Mouse (Mus musculus) liver, postnatal 0 days (tissue): Measurements from ENCODE around the gene Troap. TPM values are rescaled to one million over a fixed set of nuclear protein-coding genes. Genes with fewer than 3 reads are reported as not detected.
"Not testable (repeated sequence)": the region's sequence is repeated elsewhere in the genome, so short reads cannot be mapped to it uniquely, and the experiment has no call there.

Source experiments
- ATAC-seq: fragments of 200-750 bp; cut with Nextera tagmentation; 2 replicates; pipeline ENCODE4 v1.8.0; 2017; ENCODE audit warnings: mild to moderate bottlenecking, moderate library complexity
- DNase-seq: peaks from one replicate; pipeline ENCODE4 v3.0.0-alpha.2; 2016
- H3K27ac ChIP-seq: fragments of 300-500 bp; sonication (generic); 2 replicates; pipeline ENCODE4 v1.5.1; 2014; ENCODE audit warnings: antibody characterized with exemption, moderate library complexity, mild to moderate bottlenecking, low read depth
- H3K27me3 ChIP-seq: fragments of 300-500 bp; sonication (generic); 2 replicates; pipeline ENCODE4 v1.6.1; 2014; ENCODE audit warnings: low read length, control low read depth, mixed read lengths; ENCODE audit not compliant: insufficient read depth
- H3K36me3 ChIP-seq: fragments of 300-500 bp; sonication (generic); replicated peaks from 2 replicates; pipeline ENCODE4 v1.6.1; 2014; ENCODE audit warnings: mild to moderate bottlenecking, control low read depth, low read length, moderate library complexity, mixed read lengths; ENCODE audit not compliant: insufficient read depth
- H3K4me1 ChIP-seq: fragments of 300-500 bp; sonication (generic); 2 replicates; pipeline ENCODE4 v1.6.1; 2014; ENCODE audit warnings: antibody characterized with exemption, mild to moderate bottlenecking, control low read depth; ENCODE audit not compliant: insufficient read depth
- H3K4me2 ChIP-seq: fragments of 300-500 bp; sonication (generic); 2 replicates; pipeline ENCODE4 v1.6.1; 2014; ENCODE audit warnings: low read depth, mild to moderate bottlenecking, low read length, moderate library complexity, mixed read lengths
- H3K4me3 ChIP-seq: fragments of 300-500 bp; sonication (generic); 2 replicates; pipeline ENCODE4 v1.5.1; 2014; ENCODE audit warnings: low read depth, low read length
- H3K9ac ChIP-seq: fragments of 300-500 bp; sonication (generic); replicated peaks from 2 replicates; pipeline ENCODE4 v1.6.1; 2014; ENCODE audit warnings: mild to moderate bottlenecking, moderate library complexity
- H3K9me3 ChIP-seq: fragments of 300-500 bp; sonication (generic); 2 replicates; pipeline ENCODE4 v1.6.1; 2016; ENCODE audit warnings: mild to moderate bottlenecking, control low read depth, low read length, mixed read lengths
- CTCF ChIP-seq: sonication (generic); IDR thresholded peaks from 2 replicates; pipeline ENCODE4 v1.5.1; 2016; ENCODE audit warnings: antibody characterized with exemption, low read depth
- EP300 ChIP-seq: IDR thresholded peaks from 2 replicates; pipeline ENCODE4 v1.6.1; 2016; ENCODE audit warnings: antibody characterized with exemption, low read depth, mild to moderate bottlenecking
- WGBS: fragments of 180-500 bp; shearing (Covaris S2); extraction: QIAGEN DNeasy Blood & Tissue Kit; methylation state at CpG from one replicate; pipeline ENCODE4 v1.1.7; 2014; ENCODE audit not compliant: insufficient replicate concordance; 5-methylcytosine and 5-hydroxymethylcytosine counted together
- polyA plus RNA-seq: library from polyadenylated mRNA; unstranded; fragments of >200 nt; fragmentation: Nextera tagmentation; extraction: Ambion mirVana; gene quantifications from 2 replicates; pipeline ENCODE4 v1.2.1, GENCODE M21; 2015

Troap gene
- polyA plus RNA-seq, 1 experiment from 2014 or later, result 6.7 TPM

DNA sequence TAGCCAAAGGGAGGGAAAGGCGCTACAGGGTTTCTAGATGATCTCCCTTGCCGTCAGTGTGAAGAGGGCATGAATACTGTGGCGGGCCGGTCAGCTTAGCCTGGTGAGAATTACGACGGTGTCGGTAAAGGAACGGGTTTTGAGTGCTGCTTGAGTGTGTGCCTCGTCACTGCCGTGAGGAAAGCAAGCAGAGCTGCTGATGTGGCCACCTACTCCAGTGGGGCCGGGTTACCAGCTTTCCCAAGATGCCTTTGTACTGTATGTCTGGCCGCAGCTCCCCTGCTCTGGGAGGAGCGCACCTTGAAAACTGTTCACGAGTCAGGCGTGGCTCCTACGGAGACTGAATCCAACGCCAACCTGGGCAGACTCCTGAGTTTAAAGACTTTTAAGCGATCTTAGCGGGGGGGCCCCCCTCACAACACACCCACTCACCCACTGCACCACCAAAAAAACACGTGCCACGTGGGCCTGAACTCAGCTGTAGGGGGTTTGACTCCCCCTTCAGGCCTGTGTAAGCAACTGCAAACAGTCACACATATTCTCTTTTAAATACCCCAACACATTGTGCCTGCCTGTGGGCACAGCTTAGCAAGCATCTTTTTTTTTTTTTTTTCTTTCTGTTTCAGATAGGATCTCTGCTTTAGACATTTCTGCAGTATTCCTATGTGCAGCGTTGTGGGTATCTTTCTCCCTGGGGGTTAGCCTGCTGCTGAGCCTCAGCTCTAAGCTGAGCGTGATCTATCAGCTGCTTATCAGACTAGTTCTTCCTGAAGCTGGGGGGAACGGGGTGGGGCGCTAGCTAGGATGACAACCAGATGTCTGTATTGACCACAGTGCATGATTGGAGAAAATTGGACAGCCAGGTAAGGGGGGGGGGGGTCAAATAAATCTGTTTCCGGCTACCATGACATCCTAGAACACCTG is 34.1 kb upstream of the Troap start:
- no peak for ATAC-seq
- Histone ChIP-seq H3K4me3 (no peak overlapping the region), H3K36me3 (peaks cover 27% of the 10 kb centered on the region), H3K9ac (no peak overlapping the region), H3K9me3 (no peaks in the 10 kb centered on the region), H3K4me2 (no peak overlapping the region), H3K4me1 (peaks cover 19% of the 10 kb centered on the region), H3K27me3 (no peaks in the 10 kb centered on the region), H3K27ac (no peak overlapping the region)
- TF ChIP-seq CTCF, result peak; percentile 60
- no peak for TF ChIP-seq EP300
- DNase-seq, result peak; percentile 18
- WGBS, result 68% methylated on average over 26 of the region's 26 CpGs

DNA sequence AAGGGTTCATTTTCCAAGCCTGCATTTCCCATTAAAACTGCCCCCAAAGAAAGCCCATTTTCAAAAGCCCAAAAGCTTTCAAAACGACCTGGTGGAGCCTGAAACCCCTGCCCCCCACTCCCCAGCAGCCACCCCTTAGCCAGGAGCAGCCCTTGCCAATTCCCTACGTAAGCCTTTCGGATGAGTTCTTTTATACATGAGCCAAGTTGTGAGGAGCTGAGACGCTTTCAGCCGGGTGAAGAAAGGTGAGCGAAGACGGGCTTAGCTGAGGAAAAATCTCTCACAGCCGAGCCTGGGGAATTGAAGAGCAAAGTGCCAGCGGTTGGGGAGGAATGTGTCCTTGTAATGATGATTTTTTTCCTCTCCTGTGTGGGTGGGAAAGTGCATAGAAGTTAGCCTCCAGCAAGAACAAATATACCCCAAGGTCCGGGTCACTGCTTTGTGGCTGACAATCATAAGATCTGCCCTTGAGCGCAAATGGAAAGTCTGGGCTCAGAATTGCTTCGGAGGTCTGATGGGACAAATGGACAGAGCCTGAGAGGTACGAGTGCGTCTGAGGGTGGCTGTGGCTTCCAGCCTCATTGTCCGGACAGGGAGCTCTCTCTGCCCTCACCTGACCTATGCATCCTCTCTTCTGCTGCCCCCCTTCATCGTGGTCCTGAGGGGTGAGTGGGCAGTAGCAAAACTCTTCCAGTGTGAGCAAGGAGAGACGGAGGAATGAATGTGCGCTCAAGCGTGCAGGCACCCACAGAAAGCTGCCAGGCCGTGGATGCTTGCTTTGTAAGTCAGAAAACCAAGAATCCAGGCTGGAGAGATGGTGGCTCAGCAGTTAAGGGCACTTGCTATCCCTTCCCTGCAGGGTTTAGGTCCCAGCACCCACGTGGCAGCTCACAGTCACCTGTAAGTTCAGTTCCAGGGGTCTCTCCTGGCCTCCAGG is 33.2 kb upstream of the Troap start:
- Histone ChIP-seq H3K9me3 (no peaks in the 10 kb centered on the region), H3K4me3 (no peak overlapping the region), H3K9ac (0 out of 2 replicates have a peak overlapping the region, but pooled peaks have one; percentile 34), H3K36me3 (peaks cover 18% of the 10 kb centered on the region), H3K27ac (peak overlapping the region; percentile 87; the same call in 1 of the 2 replicates), H3K4me1 (peaks cover 15% of the 10 kb centered on the region), H3K27me3 (no peaks in the 10 kb centered on the region), H3K4me2 (no peak overlapping the region)
- no peak for ATAC-seq
- DNase-seq, result peak; percentile 11
- TF ChIP-seq EP300 (no peak), CTCF (no peak)
- 65% methylated on average over 21 of the region's 21 CpGs for WGBS

- Histone ChIP-seq H3K36me3 (peaks cover 11% of the 10 kb centered on the region), H3K27me3 (no peaks in the 10 kb centered on the region), H3K4me1 (peaks cover 13% of the 10 kb centered on the region; the same call in 1 of the 2 replicates), H3K9me3 (no peaks in the 10 kb centered on the region), H3K27ac (peak overlapping the region; percentile 87), H3K4me3 (0 out of 2 replicates have a peak overlapping the region, but pooled peaks have one; percentile 26), H3K9ac (no peak overlapping the region), H3K4me2 (peak overlapping the region; percentile 8)
- no peak; the same call in 1 of the 2 replicates for TF ChIP-seq EP300
- no peak for TF ChIP-seq CTCF
- WGBS, result 52% methylated on average over 5 of the region's 5 CpGs
- ATAC-seq (peak; percentile 83), DNase-seq (peak; percentile 60)
Measured at GRCm38 (mm10) chr15:99042334-99042733, 32.0 kb upstream of the Troap start.

DNA sequence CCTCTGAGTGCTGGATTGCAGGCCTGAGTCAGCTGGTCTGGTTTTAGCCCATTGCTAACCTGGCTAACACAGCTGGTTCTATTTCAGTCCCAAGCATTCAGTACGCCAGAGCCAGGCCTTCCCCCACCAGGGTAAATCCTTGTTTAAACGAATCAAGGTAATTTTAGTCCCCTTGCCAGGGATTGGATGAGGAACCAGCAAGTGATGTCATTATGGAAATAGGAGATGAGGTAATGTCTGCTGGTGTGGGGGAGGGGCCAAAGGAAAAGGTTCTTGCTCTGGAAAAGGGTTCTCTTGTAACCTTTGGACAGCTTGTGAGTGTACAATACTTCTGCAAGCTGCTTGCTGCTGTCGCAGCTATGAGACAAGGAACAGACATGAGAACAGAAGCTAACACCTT is 29.5 kb upstream of the Troap start:
- Histone ChIP-seq H3K4me3 (no peak overlapping the region), H3K36me3 (no peaks in the 10 kb centered on the region), H3K9me3 (no peaks in the 10 kb centered on the region), H3K27me3 (no peaks in the 10 kb centered on the region), H3K9ac (no peak overlapping the region), H3K4me1 (peaks cover 13% of the 10 kb centered on the region; the same call in 1 of the 2 replicates), H3K27ac (peak overlapping the region; percentile 72; the same call in 1 of the 2 replicates), H3K4me2 (no peak overlapping the region)
- WGBS, result 48% methylated on average over 3 of the region's 3 CpGs
- ATAC-seq (peak; percentile 44), DNase-seq (peak; percentile 67)
- TF ChIP-seq CTCF (no peak), EP300 (no peak)

DNA sequence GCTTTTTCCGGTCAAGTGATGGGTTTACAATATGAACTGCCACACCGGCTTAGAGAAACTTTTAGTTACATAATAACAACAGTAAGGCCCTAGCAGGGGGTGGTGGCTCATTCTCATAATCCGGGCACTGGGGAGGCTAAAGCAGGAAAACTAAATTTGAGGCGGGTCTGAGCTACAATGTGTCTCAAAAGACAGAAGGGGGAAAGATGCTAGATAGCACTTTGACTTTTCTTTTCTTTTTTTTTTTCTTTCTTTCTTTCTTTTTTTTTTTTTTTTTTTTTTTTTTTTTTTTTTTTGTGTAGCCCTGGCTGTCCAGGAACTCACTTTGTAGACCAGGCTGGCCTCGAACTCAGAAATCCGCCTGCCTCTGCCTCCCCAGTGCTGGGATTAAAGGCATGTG is 28.6 kb upstream of the Troap start:
- not testable (repeated sequence) for H3K9ac ChIP-seq, ATAC-seq, H3K4me2 ChIP-seq, H3K4me3 ChIP-seq, H3K9me3 ChIP-seq, DNase-seq, H3K36me3 ChIP-seq, H3K27me3 ChIP-seq, H3K27ac ChIP-seq
- WGBS, result 71% methylated on average over 6 of the region's 6 CpGs
- H3K4me1 ChIP-seq, result peaks cover 13% of the 10 kb centered on the region; the same call in 1 of the 2 replicates
